Mouse (Mus musculus) lung, postnatal 0 days (tissue): ENCODE measurements at regions not wholly inside any gene's neighbourhood (a gene's known extent, or its start where the extent isn't known, plus 50 kb on each side); places are given as distances from the start of the nearest gene placed in this dataset.
A peak's percentile ranks its signal among the peaks of the same experiment; 100 is the strongest.

Experiments
- CTCF ChIP-seq: IDR thresholded peaks from 2 replicates; pipeline ENCODE4 v1.5.1; 2016; ENCODE audit warnings: antibody characterized with exemption, mild to moderate bottlenecking
- EP300 ChIP-seq: IDR thresholded peaks from 2 replicates; pipeline ENCODE4 v1.6.1; 2016; ENCODE audit warnings: antibody characterized with exemption, mild to moderate bottlenecking, control low read depth

DNA sequence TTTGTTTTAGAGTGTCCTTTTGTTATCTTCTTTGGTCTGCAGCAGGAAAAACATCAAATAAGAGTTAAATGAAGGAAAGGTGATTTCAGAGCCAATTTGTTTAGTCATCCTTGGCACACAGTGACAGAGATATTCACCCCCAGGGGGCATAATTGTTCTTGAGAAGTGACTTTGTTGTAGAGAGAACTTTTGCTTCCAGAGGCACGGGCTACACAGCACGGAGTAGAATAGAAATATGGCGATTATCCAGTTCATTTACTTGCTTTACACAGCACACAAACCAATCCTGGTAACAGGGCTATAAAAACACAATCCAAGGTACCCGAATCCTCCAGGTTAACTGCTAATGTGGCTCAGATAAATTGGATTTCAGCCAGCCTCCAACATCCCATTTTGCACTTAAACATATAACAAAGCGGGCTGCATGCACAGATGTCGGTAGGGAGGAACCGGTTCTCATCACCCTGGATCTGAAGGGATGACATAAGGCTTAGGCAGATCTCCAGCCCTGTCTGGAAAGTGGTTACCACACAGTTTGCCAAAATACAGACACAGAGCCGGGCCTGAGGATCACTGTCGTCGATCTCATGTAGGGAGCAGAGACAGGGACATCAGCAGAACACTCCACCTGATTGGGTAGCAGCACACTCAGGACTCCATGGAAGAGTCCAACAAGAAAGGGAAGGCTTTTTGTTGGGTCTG lies 148.9 kb upstream of the Noct start:
- TF ChIP-seq CTCF (peak; percentile 33), EP300 (no peak)
